Mouse (Mus musculus) testis, postnatal 14 days (tissue): Measurements from ENCODE around the gene Gjb1.
"Not testable (repeated sequence)": the region's sequence is repeated elsewhere in the genome, so short reads cannot be mapped to it uniquely, and the experiment has no call there.

Experiments
- DNase-seq: peaks from one replicate; pipeline ENCODE4 v3.0.0; 2021; ENCODE audit warnings: low spot score

The Gjb1 gene

GRCm38 (mm10) chrX:101376190-101376968 is at the start of gene Gjb1:
Gjb1 (plus strand) TSS chrX:101376378.
- no peak for DNase-seq

- peak; percentile 10 for DNase-seq
Measured at GRCm38 (mm10) chrX:101329372-101330028, 46.7 kb upstream of the Gjb1 start.

- DNase-seq: no peak
Measured at GRCm38 (mm10) chrX:101332031-101332374, 44.2 kb upstream of the Gjb1 start.

- DNase-seq: peak; percentile 91
Measured at GRCm38 (mm10) chrX:101332375-101333211, 43.6 kb upstream of the Gjb1 start.

- DNase-seq: no peak
Measured at GRCm38 (mm10) chrX:101334606-101335005, 41.6 kb upstream of the Gjb1 start.

- DNase-seq: no peak
Measured at GRCm38 (mm10) chrX:101338666-101339065, 37.5 kb upstream of the Gjb1 start.

- DNase-seq: not testable (repeated sequence)
Measured at GRCm38 (mm10) chrX:101342837-101343236, 33.3 kb upstream of the Gjb1 start.

GRCm38 (mm10) chrX:101345456-101345855 is 30.7 kb upstream of the Gjb1 start:
- no peak for DNase-seq

- DNase-seq: no peak
Measured at GRCm38 (mm10) chrX:101346475-101346874, 29.7 kb upstream of the Gjb1 start.

GRCm38 (mm10) chrX:101351188-101351587 is 25.0 kb upstream of the Gjb1 start:
- DNase-seq: no peak

GRCm38 (mm10) chrX:101358902-101359301 is 17.3 kb upstream of the Gjb1 start:
- DNase-seq: not testable (repeated sequence)

GRCm38 (mm10) chrX:101369001-101369400 is 7.2 kb upstream of the Gjb1 start:
- DNase-seq: no peak

GRCm38 (mm10) chrX:101370573-101370972 is 5.6 kb upstream of the Gjb1 start:
- DNase-seq: no peak

- no peak for DNase-seq
Measured at GRCm38 (mm10) chrX:101372946-101373345, 3.2 kb upstream of the Gjb1 start.

- DNase-seq: no peak
Measured at GRCm38 (mm10) chrX:101377076-101377475, 898 bp downstream of the Gjb1 start.

GRCm38 (mm10) chrX:101379744-101380143 is 3.6 kb downstream of the Gjb1 start:
- no peak for DNase-seq

GRCm38 (mm10) chrX:101383455-101383854 is 7.3 kb downstream of the Gjb1 start:
- no peak for DNase-seq

- no peak for DNase-seq
Measured at GRCm38 (mm10) chrX:101384439-101385137, 8.4 kb downstream of the Gjb1 start.

GRCm38 (mm10) chrX:101386222-101386621 is 10.0 kb downstream of the Gjb1 start:
- no peak for DNase-seq

GRCm38 (mm10) chrX:101388866-101389537 is 12.8 kb downstream of the Gjb1 start:
- DNase-seq: no peak

- peak; percentile 11 for DNase-seq
Measured at GRCm38 (mm10) chrX:101394341-101394740, 18.2 kb downstream of the Gjb1 start.
